Mouse (Mus musculus): ENCODE measurements around the gene Ddx43.

Gene Ddx43

DNA sequence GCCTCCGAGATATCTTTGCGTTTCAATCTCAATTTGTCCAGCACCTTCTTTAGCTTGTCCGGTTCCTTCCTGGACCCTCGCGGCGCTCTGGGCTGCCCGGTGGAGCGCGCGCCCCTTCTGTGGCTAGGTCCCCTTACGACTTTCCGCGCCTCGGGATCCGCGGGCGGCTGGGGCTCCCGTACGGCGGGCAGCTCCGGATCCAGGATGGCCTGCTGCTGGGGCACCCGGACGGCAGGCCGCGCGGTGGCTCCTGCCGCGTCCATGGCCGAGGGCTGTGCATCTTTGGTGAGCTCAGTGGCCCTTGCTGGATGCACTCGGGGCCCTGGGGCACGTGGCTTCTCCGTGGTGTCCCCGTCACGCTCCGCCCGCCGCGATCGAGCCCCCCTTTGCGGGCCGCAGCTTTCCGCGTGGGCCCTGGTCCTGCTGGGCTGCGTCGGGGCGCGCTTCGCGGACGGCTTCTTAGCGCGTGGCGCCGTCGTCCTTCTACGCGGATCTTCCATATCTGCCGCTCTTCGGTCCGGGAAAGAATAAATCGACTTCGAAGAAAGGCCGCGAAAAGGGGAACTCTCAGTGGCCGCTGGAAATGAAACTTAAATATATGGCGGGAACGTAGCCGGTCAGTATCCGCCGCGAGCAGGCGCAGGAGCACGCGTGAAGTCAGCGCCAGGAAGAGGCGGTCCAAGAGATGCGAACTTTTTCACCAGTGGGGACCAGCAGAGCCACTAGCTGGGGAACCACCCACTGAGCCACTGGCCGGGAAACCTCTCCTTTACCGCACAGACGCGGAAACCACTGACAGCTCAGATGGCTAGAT is 47.2 kb downstream of the Ddx43 start, which contains the start of gene Cgas:
Gene Cgas (minus strand): TSS at position 659 of the 814 bp plus-strand sequence.
- peak; percentile 78 to 85 for DNase-seq (ENCODE audit: low spot score in 2 of 2)

DNA sequence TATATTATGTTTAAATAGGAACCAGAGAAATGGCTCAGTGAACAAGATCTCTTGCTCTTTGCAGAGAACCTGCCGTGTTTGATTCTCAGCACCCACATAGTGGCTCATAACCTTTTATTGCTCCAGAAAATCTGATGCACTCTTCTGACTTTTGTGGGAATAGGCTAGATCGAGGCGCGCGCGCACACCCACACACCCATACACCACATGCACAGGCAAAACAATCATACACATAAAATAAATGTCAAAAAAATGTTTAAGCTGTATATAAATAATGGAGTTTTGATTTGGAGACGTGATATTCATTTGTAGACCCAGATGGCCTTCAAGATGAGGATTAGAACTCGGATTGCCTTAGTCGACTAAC is 52.0 kb downstream of the Ddx43 start:
- DNase-seq (ENCODE audit: low spot score in 2 of 2), result no peak

DNA sequence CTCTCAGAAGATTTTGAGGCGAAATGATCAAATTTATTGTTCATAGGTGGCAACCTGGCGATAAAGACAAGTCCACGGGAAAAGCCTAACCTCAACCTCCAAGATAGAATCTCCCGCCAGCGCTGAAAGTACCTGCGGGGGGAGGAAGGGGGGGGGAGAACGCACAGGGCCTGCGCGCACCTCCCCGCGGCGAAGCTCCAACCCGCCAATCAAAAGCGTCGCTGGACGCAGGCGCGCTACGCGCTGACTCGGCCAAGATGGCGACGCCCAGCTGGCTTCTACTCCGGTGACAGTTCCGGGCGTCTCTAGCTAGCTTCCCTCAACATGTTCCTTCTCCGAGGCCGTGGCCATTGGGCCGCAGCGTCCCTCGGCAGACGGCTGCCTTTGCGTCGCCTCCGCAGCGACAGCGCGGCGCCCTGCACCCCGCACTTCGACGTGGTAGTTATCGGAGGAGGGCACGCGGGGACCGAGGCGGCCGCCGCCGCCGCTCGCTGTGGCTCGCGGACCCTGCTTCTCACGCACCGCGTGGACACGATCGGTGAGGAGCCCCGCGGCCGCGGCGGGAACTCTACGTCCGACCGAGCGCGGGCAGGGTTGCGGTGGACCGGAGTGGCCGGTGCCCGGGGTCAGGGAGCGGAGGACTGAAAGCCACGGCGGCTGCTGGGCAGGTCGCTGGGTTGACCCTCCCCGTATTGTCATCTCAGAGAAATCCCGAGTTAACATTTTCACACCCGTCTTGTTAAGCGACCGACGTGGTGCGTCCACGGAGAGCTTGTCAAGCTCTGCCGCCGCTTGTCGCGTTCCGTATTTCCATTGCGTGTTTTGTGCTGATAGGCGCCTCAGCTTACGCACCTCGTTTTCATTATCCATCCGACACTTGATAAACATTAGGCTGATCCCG is 52.6 kb downstream of the Ddx43 start, which contains the start of the genes Mto1 and Gm17324:
Gene Mto1 (plus strand): TSS at position 236 of the 901 bp plus-strand sequence.
Gene Gm17324 (minus strand): TSS at position 814 of the 901 bp plus-strand sequence.
- peak; percentile 86 to 88 for DNase-seq (ENCODE audit: low spot score in 2 of 2)

DNA sequence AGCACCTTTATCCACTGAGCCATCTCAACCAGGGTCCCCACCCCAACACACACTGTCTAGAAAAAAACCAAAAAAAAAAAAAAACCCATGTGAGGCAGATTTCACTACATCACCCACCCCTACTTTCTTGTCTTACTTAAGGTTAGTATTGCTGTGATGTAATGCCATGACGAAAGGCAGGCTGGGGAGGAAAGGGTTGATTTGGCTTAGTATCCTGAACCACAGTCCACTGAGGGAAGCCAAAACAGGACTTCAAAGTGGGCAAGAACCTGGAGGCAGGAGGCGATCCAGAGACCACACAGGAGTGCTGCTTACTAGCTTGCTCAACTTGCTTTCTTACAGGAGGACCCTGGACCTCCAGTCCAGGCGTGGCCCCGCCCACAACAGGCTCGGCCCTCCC is 54.8 kb downstream of the Ddx43 start:
- no peak for DNase-seq (ENCODE audit: low spot score in 2 of 2)

GRCm38 (mm10) chr9:78451382-78451781 is 55.8 kb downstream of the Ddx43 start:
- DNase-seq (ENCODE audit: low spot score in 2 of 2), result peak; percentile 19 to 25

GRCm38 (mm10) chr9:78457026-78457425 is 61.4 kb downstream of the Ddx43 start:
- DNase-seq (ENCODE audit: low spot score in 2 of 2), result no peak

- no peak for DNase-seq (ENCODE audit: low spot score in 2 of 2)
Measured at GRCm38 (mm10) chr9:78463337-78463736, 67.8 kb downstream of the Ddx43 start.

- no peak for DNase-seq (ENCODE audit: low spot score in 2 of 2)
Measured at GRCm38 (mm10) chr9:78465725-78466124, 70.1 kb downstream of the Ddx43 start.

Data from heart, adult 9 months (tissue).